Mouse (Mus musculus): Measurements from ENCODE around the gene Nat8f6. TPM values are rescaled to one million over a fixed set of nuclear protein-coding genes. Genes with fewer than 3 reads are reported as not detected.

Gene Nat8f6
- not detected for polyA plus RNA-seq (2014; fragmentation: Illumina TruSeq; extraction: RNeasy Lipid Tissue Mini Kit (QIAGEN cat#74804); ENCODE audit: low read depth, low replicate concordance)

GRCm38 (mm10) chr6:85820837-85821236 lies at the start of gene Nat8f6, which contains the start of gene Nat8f5:
TSS of gene Nat8f6 (minus strand) at chr6:85820954.
TSS of gene Nat8f5 (minus strand) at chr6:85820972.

DNA sequence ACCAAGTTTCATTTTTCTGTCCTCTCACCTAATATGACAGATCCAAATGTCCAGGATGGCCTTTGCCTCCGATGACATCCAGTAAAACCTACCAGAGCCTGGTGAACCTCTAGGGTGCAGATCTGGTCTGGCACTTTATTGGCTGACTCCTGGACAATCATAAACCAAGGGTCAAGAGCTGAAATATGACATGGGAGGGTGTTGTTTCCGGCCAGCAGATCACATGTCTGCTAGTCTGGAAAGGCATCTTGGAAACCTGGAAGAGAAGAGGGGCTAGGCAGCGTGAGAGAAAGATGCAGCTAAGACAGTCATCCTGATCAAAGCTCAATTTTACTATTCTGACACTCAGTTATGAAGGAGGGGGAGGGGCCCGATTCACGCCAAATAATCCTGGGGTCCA lies 48.3 kb upstream of the Nat8f6 start, which contains the start of gene Nat8f2:
Nat8f2 (minus strand) TSS at position 153 of the 400 bp plus-strand sequence.

GRCm38 (mm10) chr6:85831796-85832321 lies 11.1 kb upstream of the Nat8f6 start, which contains the start of gene Nat8:
TSS of gene Nat8 (minus strand) at chr6:85832082.

DNA sequence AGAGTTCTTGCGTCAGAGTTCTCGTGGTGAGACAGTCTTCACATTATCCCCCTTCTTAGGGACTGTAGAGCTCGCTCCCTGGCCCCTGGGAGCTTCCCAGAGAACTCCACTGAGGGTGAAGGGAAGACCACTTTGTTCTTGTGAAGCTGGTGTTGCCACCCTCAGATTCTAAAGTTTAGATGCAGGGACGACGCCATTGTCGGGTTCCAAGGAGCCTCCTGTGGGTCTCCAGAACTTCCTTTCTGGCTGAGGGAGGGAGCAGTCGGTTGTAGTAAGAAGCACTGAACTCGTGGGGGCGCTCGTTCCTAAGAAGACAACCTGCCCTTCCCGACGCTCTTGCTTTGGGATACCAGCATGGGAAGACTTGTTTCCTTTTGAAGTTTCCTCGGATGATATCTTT lies 55.2 kb downstream of the Nat8f6 start, which contains the start of gene Nat8f3:
Nat8f3 (minus strand) TSS at position 223 of the 400 bp plus-strand sequence.

Other genes with a start within 250 kb of the Nat8f6 start
- gene Alms1, start 233.4 kb downstream of the Nat8f6 start, polyA plus RNA-seq (2014; fragmentation: Illumina TruSeq; extraction: RNeasy Lipid Tissue Mini Kit (QIAGEN cat#74804); ENCODE audit: low read depth, low replicate concordance), result 7.3 TPM
- not detected for gene Nat8f7, start 107.7 kb downstream of the Nat8f6 start, polyA plus RNA-seq (2014; fragmentation: Illumina TruSeq; extraction: RNeasy Lipid Tissue Mini Kit (QIAGEN cat#74804); ENCODE audit: low read depth, low replicate concordance)
- 1.2 TPM for gene Nat8f3, start 55.2 kb downstream of the Nat8f6 start, polyA plus RNA-seq (2014; fragmentation: Illumina TruSeq; extraction: RNeasy Lipid Tissue Mini Kit (QIAGEN cat#74804); ENCODE audit: low read depth, low replicate concordance)
- not detected for gene Nat8f5, start within 50 bp of the Nat8f6 start, polyA plus RNA-seq (2014; fragmentation: Illumina TruSeq; extraction: RNeasy Lipid Tissue Mini Kit (QIAGEN cat#74804); ENCODE audit: low read depth, low replicate concordance)
- gene Nat8, start 11.1 kb upstream of the Nat8f6 start, polyA plus RNA-seq (2014; fragmentation: Illumina TruSeq; extraction: RNeasy Lipid Tissue Mini Kit (QIAGEN cat#74804); ENCODE audit: low read depth, low replicate concordance), result not detected
- 1.1 TPM for gene Nat8f2, start 48.2 kb upstream of the Nat8f6 start, polyA plus RNA-seq (2014; fragmentation: Illumina TruSeq; extraction: RNeasy Lipid Tissue Mini Kit (QIAGEN cat#74804); ENCODE audit: low read depth, low replicate concordance)
- gene Nat8f4, start 83.9 kb upstream of the Nat8f6 start, polyA plus RNA-seq (2014; fragmentation: Illumina TruSeq; extraction: RNeasy Lipid Tissue Mini Kit (QIAGEN cat#74804); ENCODE audit: low read depth, low replicate concordance), result 22.0 TPM
- gene Tprkb, start 90.9 kb upstream of the Nat8f6 start, polyA plus RNA-seq (2014; fragmentation: Illumina TruSeq; extraction: RNeasy Lipid Tissue Mini Kit (QIAGEN cat#74804); ENCODE audit: low read depth, low replicate concordance), result 64.9 TPM
- not detected for gene Nat8f1, start 94.7 kb upstream of the Nat8f6 start, polyA plus RNA-seq (2014; fragmentation: Illumina TruSeq; extraction: RNeasy Lipid Tissue Mini Kit (QIAGEN cat#74804); ENCODE audit: low read depth, low replicate concordance)
- 375 TPM for gene Dusp11, start 140.7 kb upstream of the Nat8f6 start, polyA plus RNA-seq (2014; fragmentation: Illumina TruSeq; extraction: RNeasy Lipid Tissue Mini Kit (QIAGEN cat#74804); ENCODE audit: low read depth, low replicate concordance)
- gene Figla, start 195.2 kb upstream of the Nat8f6 start, polyA plus RNA-seq (2014; fragmentation: Illumina TruSeq; extraction: RNeasy Lipid Tissue Mini Kit (QIAGEN cat#74804); ENCODE audit: low read depth, low replicate concordance), result not detected
- 0.50 TPM for gene Add2, start 207.7 kb upstream of the Nat8f6 start, polyA plus RNA-seq (2014; fragmentation: Illumina TruSeq; extraction: RNeasy Lipid Tissue Mini Kit (QIAGEN cat#74804); ENCODE audit: low read depth, low replicate concordance)

Data from sigmoid colon, adult 10 weeks (tissue).